Mouse (Mus musculus) layer of hippocampus, postnatal 25 days (tissue): ENCODE data around the gene Glrx5. TPM values are rescaled to one million over a fixed set of nuclear protein-coding genes. Genes with fewer than 3 reads are reported as not detected.
A peak's percentile ranks its signal among the peaks of the same experiment; 100 is the strongest.

Source experiments
- DNase-seq, 2 experiments: peaks; one replicate each; pipeline ENCODE4 v3.0.0; 2022; ENCODE audit warnings: mixed read lengths in 2 of 2, low spot score in 1 of 2; ENCODE audit errors: extremely low spot score in 1 of 2
- microRNA-seq, 2 experiments: library from miRNA; unstranded; fragments of <30 nt; microRNA quantifications; one replicate each; pipeline ENCODE4 v1.2.0; 2021
- total RNA-seq, 2 experiments: library from RNA; stranded (reverse); gene quantifications; 2 replicates each; pipeline ENCODE4 v1.2.3; 2021

The Glrx5 gene
- total RNA-seq, 2 experiments from 2014 or later = 54.8 to 57.2 TPM

DNA sequence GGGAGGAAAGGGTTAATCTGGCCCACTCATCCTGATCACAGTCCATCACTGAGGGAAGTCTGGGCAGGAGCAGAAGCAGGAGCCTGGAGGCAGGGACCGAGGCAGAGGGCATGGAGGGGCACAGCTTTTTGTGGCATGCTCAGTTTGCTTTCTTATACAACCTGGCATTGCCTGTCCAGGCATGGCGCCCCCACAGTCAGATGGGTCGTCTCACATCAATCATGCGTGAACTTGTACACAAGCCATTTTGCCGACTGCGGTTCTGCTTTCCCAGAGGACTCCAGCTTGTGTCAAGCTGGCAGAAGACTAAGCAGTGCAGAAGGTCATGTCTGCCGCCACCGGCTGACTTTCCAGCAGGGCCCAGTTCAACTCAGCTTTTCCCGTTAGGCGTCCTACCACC, 34.0 kb downstream of the Glrx5 start:
- no peak for DNase-seq

DNA sequence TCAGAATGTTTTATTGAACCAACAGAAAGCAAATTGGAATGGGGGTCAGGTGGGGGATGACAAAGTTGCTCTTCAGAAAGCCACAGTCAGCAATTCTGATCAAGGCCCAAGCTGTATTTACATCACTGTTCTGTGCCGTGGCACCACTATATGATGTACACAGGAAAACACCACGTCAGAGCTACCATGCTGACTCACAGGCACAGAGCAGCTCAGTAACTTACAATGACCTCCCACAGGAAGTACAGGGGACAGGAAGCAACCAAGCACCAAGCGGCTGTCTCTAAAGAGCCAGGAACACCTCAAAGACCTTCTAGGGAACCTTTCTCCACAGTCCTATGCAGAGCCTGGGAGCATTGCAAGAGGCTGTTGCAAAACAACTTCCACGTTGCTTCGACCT, 36.4 kb downstream of the Glrx5 start:
- DNase-seq = no peak

DNA sequence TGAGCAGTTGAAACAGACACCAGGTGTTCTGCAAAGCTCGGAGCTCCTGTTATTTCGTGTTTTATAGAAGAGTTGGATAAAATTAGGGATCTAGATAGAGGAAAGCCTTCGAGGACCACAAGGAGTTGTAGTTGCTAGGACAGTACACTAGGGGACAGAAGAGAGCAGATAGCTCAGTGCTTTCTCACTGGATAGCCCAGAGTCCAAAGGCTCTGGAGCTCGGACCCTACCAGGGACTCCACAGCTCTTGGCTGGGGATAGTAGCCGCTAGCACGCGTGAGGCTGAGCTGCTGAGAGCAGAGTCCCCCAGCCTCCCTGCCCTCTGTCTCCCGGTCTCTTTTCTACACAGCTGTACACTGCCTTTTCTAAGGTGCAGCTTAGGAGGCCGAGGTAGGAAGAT, 41.2 kb downstream of the Glrx5 start:
- peak in 1 of 2 experiments; percentile 37 for DNase-seq

DNA sequence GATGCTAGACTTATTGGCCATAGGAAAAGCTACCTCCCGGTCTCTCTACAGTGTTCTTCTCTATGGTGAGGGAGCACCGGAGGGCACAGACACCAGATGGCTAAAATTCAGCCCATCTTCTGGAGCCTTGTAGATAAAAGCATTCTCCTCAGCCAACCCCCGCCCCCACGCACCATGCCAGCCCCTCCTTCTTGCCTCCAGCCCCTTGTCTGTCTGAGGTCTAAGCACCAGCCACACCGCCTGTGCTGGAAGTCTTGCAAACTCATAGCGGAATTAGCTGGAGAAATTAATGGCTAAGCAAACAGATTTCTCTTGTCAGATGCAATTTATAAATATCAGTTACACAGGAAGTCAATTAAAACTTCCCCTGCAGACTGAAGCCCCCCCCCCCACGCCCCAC, 43.0 kb downstream of the Glrx5 start:
- DNase-seq = no peak

DNA sequence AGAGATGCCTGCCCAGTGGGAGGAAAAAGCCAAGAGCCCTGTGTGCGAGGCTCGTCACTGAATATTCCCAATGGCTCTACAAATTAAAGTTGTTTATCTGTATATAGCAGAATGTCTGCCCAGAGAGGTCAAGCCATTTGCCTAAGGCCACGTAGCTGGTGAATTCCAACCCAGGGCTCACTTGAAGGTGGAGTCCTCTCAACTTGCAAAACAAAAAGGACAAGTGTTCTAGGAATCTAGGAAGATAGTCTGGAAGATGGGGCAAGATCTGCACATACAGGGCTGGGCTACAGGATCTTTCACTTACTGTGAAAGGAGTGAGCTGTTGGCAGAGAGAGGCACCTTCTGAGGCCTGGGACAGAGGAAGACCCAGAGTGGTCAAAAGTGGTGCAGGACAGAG, 44.0 kb downstream of the Glrx5 start:
- DNase-seq = no peak

DNA sequence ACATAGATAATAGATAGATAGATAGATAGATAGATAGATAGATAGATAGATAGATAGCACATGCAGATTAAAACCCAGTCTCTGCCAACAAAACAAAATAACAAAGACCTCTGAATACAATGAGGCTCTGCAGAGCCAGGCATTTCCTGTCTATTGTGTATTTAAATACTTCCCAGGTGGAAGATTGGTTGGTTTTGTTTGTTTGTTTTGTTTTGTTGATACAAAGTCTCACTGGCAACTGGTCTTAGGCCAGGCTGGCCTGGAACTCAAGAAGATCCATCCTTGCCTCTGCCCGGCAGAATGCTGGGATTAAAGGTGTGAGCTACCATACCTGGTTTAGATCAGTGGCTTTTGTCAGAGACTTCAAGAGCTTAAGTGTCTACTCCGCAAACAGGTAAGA, 44.7 kb downstream of the Glrx5 start:
- no peak for DNase-seq

DNA sequence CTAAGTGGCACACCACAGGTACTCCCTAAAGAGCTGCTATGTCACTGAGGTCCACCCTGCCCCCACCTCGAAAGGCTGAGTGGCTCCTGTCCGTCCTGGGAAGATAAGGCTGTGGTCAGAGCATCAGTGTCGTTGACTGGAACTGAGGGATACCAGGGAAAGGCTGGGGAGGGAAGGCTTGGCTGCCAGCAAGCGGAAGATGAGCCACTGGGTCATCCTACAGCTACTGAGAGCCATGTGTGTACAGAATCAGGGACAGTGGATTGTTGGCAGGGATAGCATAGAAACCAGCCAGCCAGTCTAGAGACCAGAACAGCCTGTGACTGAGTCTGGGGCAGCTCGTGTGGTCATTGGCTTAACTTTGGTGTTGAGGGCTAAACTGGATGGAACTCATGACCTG, 51.7 kb downstream of the Glrx5 start:
- no peak for DNase-seq

DNA sequence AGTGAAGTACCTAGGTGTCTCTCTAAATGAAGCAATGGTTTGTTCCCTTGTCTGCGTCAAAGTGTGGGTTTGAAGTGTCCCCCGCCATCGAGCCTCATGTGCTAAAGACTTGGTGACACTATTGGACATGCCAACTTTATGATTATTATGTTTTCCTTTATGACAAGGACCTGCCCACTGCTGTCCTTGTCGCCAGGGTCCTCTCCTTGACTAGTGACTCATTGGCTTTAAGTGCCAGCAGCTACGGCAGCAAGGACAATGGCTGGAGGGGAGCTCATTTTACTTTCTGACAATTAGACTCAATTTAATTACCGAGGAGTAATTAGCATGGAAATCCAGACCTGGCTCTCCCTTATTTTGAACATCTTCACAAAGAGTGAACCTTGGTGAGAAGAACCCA, 52.3 kb downstream of the Glrx5 start:
- no peak for DNase-seq

DNA sequence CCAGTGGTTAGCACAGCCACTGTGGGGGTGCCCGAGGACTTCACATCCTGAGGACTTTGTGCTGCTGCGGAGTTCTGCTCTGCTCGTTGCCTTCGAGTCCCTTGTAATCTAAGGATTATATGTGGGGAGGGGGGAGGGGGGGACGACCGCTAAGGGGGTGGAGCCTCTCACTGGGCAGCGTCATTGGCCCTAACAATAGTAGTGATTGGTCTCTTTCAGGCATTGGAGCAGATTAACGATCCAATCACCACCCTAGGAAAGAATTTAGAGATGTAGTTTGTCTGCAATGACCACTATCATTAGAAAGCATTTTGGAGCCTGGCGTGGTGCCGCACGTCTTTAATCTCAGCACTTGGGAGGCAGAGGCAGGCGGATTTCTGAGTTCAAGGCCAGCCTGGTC, 52.8 kb downstream of the Glrx5 start:
- no peak for DNase-seq

DNA sequence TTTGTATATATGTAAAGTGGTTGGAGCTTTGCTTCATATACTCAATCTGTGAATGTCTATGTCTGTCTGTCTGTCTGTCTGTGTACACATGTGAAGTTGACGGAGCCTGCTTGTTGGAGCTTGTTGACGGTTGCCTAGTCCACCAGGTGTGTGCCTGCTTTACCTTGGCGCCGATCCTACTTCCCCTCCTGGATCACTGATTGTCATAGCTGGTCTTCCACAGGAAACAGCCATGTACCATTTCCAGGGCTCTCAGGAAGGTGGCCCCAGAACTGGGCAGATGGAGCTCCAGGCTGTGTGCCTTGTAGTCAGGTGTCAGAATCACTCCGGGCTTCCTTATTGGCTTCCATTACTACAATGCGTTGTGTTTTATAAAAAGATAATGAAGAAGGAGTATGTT, 54.3 kb downstream of the Glrx5 start:
- DNase-seq = no peak

DNA sequence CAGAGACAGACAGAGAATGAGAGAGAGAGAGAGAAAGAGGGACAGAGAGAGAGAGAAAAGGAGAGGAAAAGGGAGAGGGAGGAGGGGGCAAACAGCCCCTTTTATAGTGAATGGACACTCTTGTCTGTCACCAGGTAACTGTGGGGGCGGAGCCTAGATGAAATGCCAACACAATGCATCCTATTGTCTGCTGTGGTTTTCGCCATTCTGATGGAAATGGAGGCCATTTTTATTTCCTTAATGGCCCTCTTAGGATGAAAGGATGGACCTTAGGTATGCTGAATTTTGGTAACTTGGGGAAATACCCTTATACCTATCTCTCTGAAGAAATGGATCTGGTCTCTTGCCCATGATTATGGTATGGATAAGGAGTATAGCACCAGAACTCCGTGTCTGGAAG, 54.9 kb downstream of the Glrx5 start:
- no peak for DNase-seq

DNA sequence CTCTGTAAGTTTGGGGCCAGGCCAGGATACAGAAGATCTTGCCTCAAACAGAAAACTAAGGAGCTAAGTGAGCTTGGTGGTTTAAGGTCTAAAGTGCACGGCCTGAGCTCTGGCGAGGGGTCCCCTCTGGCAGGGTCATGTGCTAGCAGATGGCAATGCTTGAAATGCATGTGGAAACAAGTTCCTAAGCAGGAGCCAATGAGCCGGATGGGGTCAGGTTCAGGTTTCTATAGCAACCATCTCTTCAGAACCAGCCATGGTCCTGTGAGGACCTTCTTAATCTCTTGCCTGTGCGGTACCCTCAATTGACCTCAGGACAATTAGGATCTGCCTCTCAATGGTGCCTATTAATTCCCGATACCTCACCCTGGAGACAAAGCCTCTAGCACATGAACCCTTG, 56.7 kb downstream of the Glrx5 start:
- DNase-seq = no peak

DNA sequence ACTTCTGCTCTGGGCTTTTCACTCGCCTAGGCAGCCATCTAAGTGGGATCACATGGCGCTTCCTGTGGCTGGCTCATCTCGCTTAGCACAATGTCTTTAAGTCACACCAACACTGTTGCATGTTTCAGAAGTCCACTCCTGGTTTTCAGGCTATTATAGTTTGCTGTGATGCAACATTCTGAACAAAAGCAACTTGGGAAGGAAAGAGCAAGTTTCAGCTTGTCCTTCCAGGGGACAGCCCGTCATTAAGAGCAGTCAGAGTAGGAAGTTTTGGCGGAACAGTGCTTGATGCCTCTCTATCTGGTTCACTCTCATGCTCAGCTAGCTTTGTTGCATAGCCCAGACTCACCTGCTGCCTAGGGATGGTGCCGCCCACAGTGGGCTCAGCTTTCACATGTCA, 59.1 kb downstream of the Glrx5 start:
- no peak for DNase-seq

Small RNA genes lying within 50 kb of the gene (microRNA-seq; reads per million reads assigned to microRNA genes)
- gene Mir3069 = 10.8 to 16.0 reads per million in 2 experiments

Other genes with a start within 250 kb of the Glrx5 start
- gene Clmn, start 167.6 kb upstream of the Glrx5 start, total RNA-seq = 10 to 100 TPM; 81.0 to 83.2 TPM
- gene Syne3, start 22.9 kb upstream of the Glrx5 start, total RNA-seq = 1 to 10 TPM; 1.2 to 1.3 TPM
- not detected for gene Tcl1b2, start 113.3 kb downstream of the Glrx5 start, total RNA-seq
- gene Tcl1b1, start 127.0 kb downstream of the Glrx5 start, total RNA-seq = not detected
- not detected for gene Tcl1b5, start 143.7 kb downstream of the Glrx5 start, total RNA-seq
- gene Tcl1b3, start 158.4 kb downstream of the Glrx5 start, total RNA-seq = not detected
- not detected for gene Tcl1b4, start 169.3 kb downstream of the Glrx5 start, total RNA-seq
- not detected for gene Tcl1, start 190.1 kb downstream of the Glrx5 start, total RNA-seq